Mouse (Mus musculus) spleen, postnatal 10 days (tissue): Measurements from ENCODE around the gene Cux2.
"Not testable (repeated sequence)": the region's sequence is repeated elsewhere in the genome, so short reads cannot be mapped to it uniquely, and the experiment has no call there.

Source experiments
- DNase-seq, 2 experiments: peaks; one replicate each; pipeline ENCODE4 v3.0.0; 2021 to 2022; ENCODE audit warnings: low spot score in 2 of 2

Gene Cux2

DNA sequence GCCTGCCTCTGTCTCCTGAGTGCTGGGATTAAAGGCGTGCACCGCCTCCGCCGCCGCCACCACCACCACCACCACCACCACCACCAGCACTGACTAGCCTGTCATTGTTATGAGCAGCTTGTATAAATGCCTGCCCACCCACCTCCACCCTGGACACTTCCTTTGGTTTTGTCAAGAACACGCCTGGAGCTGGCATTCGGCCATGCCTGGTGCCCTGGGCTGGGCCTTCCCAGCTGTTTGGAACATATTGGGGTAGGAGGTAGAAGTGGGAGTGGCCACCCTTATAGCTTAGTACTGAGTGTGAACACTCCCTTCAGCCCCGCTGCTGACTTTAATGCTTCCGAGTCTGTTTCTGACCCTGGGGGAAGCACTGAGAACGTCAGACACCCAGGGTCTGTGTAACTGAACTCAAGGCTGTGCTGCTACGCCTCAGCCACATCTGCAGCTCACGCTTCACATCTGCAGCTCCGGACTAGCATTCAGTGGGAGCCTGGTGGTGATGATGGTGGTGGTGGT is 178.3 kb downstream of the Cux2 start:
- no peak for DNase-seq

- no peak for DNase-seq
These were observed 179.1 kb downstream of the Cux2 start for GRCm38 (mm10) chr5:121870832-121871231.

GRCm38 (mm10) chr5:121867963-121868362 is 181.9 kb downstream of the Cux2 start:
- no peak for DNase-seq

GRCm38 (mm10) chr5:121864330-121864729 is 185.6 kb downstream of the Cux2 start:
- no peak for DNase-seq

DNA sequence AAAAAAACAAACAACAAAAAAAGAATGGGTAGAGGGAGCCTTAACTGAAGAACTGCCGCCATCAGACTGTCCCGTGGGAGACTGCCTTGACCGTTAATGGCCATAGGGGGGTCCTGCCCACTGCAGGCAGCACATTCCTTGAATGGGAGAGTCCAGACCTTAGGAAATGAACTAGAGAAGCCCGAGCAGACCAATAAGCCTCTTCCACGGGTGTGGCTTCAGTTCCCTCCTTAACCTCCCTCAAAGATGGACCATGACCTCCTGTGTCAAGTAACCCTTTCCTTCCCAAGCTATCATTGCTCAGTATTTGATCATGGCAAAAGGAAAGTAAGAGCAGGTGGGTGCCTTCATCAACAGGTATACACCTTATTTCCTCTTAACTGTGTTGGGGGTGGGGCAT is 187.9 kb downstream of the Cux2 start:
- no peak for DNase-seq

GRCm38 (mm10) chr5:121858427-121858826 is 191.5 kb downstream of the Cux2 start:
- no peak for DNase-seq

GRCm38 (mm10) chr5:121856740-121857139 is 193.2 kb downstream of the Cux2 start:
- no peak for DNase-seq

DNA sequence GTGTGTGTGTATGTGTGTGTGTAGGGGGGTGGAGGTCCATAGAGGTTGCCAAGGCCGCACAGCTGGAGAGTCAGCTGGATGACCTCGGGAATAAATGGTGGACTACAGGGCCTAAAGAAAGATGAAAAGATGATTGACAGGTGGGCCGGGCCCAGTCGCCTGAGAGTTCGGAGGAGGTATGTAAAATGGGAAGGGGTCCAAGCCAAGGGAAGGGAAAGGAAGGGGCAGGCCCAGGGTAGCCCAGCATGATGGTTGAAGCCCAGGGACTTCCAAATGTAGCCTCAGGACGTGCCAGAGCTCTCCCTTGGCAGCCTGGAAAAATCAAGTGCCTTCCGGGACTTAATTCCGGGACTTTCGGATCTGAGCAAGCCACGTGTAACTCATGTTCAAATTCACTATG is 195.1 kb downstream of the Cux2 start:
- no peak for DNase-seq

- no peak for DNase-seq
These were observed 196.4 kb downstream of the Cux2 start for GRCm38 (mm10) chr5:121853368-121854051.

- DNase-seq, result no peak
These were observed 200.2 kb downstream of the Cux2 start for GRCm38 (mm10) chr5:121849478-121850349.

GRCm38 (mm10) chr5:121848743-121849142 is 201.2 kb downstream of the Cux2 start, which contains the start of gene Pheta1:
TSS of gene Pheta1 (plus strand) at chr5:121848984.
- peak; percentile 89 to 92 for DNase-seq

DNA sequence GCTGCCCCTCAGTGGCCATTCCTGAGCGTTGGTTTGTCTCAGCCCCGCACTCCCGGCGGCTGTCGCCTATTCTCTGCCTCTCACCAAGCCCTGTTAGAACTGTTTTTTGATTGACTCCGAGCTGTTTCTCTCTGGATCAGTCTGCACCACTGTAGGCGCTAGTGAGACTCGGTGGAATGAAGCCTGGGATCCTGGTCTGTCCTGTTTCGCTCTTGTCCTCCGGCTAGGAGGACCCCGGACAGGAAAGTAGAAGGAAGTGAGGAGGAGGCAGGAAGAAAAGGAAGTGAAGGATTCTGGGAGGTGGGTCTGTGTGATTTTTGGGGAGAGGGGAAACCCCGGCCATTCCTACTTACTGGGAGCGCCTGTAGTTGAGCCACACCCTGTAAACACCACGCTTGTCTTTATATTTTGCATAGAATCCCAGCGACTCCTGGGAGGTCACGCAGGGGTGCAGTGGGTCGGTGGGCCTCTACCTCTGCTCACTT is 201.8 kb downstream of the Cux2 start:
- DNase-seq, result peak in 1 of 2 experiments; percentile 41

GRCm38 (mm10) chr5:121847269-121847668 is 202.6 kb downstream of the Cux2 start:
- not testable (repeated sequence) for DNase-seq

DNA sequence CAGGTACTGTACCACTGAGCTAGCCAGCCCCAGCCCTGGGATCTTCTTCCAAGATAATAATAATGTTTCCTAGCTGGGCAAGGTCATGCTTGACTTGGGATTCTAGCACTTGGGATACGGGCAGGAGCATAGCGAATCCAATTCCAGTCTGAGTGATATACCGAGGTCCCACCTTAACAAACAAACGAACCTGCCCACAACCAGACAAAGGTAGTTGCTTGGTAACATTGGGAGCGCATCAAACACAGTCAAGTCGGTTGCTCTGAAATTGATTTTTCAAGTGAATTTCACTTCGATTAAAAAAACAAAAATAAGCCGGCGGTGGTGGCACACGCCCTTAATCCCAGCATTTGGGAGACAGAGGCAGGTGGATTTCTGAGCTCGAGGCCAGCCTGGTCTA is 203.6 kb downstream of the Cux2 start:
- DNase-seq, result no peak

GRCm38 (mm10) chr5:121845361-121845760 is 204.5 kb downstream of the Cux2 start:
- DNase-seq, result no peak

- DNase-seq, result peak; percentile 46 to 61
These were observed 206.6 kb downstream of the Cux2 start for GRCm38 (mm10) chr5:121843138-121843905.

- DNase-seq, result peak; percentile 86 to 88
These were observed 207.2 kb downstream of the Cux2 start for GRCm38 (mm10) chr5:121842665-121843118.

- no peak for DNase-seq
These were observed 207.9 kb downstream of the Cux2 start for GRCm38 (mm10) chr5:121841973-121842372.

DNA sequence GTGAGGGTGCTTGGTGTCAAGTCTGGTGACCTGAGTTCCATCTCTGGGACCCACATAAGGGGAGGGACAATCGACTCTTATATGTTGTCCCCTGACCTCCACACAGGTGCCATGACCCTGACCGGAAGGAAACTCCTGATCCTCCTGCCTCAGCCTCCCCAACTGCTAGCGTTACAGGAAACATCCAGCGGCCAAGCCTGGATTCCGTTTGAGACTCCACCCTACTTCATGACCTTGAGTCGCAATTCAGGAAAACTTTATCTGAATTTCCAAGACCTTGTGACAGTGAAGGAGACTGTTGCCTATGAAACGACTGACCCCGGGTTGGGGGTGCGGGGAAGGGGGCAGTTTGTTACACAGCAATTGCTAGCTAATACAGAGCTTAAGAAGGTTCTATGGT is 208.4 kb downstream of the Cux2 start:
- DNase-seq, result no peak

- no peak for DNase-seq
These were observed 210.8 kb downstream of the Cux2 start for GRCm38 (mm10) chr5:121839128-121839473.

GRCm38 (mm10) chr5:121838341-121839127 is 211.4 kb downstream of the Cux2 start:
- DNase-seq, result peak; percentile 54 to 78
